Mouse (Mus musculus) right cerebral cortex, adult 2 months (tissue): ENCODE data around the gene Zmiz1.

Source experiments
- DNase-seq, 2 experiments: peaks; one replicate each; pipeline ENCODE4 v3.0.0; 2021 to 2022; ENCODE audit warnings: low spot score in 2 of 2

Zmiz1 gene

GRCm38 (mm10) chr14:25614684-25615083 lies 155.7 kb downstream of the Zmiz1 start:
- no peak for DNase-seq

- no peak for DNase-seq
Measured at GRCm38 (mm10) chr14:25615602-25616001, 156.6 kb downstream of the Zmiz1 start.

GRCm38 (mm10) chr14:25616009-25616723 lies 157.2 kb downstream of the Zmiz1 start:
- DNase-seq, result no peak

- DNase-seq, result no peak
Measured at GRCm38 (mm10) chr14:25617264-25617663, 158.3 kb downstream of the Zmiz1 start.

GRCm38 (mm10) chr14:25619066-25619762 lies 160.2 kb downstream of the Zmiz1 start:
- no peak for DNase-seq

- DNase-seq, result no peak
Measured at GRCm38 (mm10) chr14:25620766-25621165, 161.8 kb downstream of the Zmiz1 start.

- peak; percentile 54 to 58 for DNase-seq
Measured at GRCm38 (mm10) chr14:25623698-25624097, 164.7 kb downstream of the Zmiz1 start.

GRCm38 (mm10) chr14:25624659-25625058 lies 165.7 kb downstream of the Zmiz1 start:
- no peak for DNase-seq

GRCm38 (mm10) chr14:25627599-25628255 lies 168.7 kb downstream of the Zmiz1 start:
- no peak for DNase-seq

- no peak for DNase-seq
Measured at GRCm38 (mm10) chr14:25628448-25629099, 169.6 kb downstream of the Zmiz1 start.

GRCm38 (mm10) chr14:25629866-25630606 lies 171.1 kb downstream of the Zmiz1 start:
- peak; percentile 61 to 72 for DNase-seq

- DNase-seq, result no peak
Measured at GRCm38 (mm10) chr14:25630647-25631409, 171.8 kb downstream of the Zmiz1 start.

- no peak for DNase-seq
Measured at GRCm38 (mm10) chr14:25631481-25631880, 172.5 kb downstream of the Zmiz1 start.

GRCm38 (mm10) chr14:25633539-25634300 lies 174.7 kb downstream of the Zmiz1 start:
- DNase-seq, result peak in 1 of 2 experiments; percentile 60

GRCm38 (mm10) chr14:25634328-25634727 lies 175.3 kb downstream of the Zmiz1 start:
- DNase-seq, result no peak

GRCm38 (mm10) chr14:25635746-25636145 lies 176.8 kb downstream of the Zmiz1 start:
- no peak for DNase-seq

GRCm38 (mm10) chr14:25636297-25636696 lies 177.3 kb downstream of the Zmiz1 start:
- no peak for DNase-seq

- DNase-seq, result no peak
Measured at GRCm38 (mm10) chr14:25639120-25639758, 180.3 kb downstream of the Zmiz1 start.

GRCm38 (mm10) chr14:25639979-25640378 lies 181.0 kb downstream of the Zmiz1 start:
- no peak for DNase-seq
